Mouse (Mus musculus) thymus, adult 2 months (tissue): ENCODE data around the gene Ganc.

Experiments
- CTCF ChIP-seq: fragments of 200-500 bp; IDR thresholded peaks from 2 replicates; pipeline ENCODE4 v1.5.1; 2012; ENCODE audit warnings: mild to moderate bottlenecking, control low read depth, low read length, moderate library complexity, borderline replicate concordance; ENCODE audit not compliant: control insufficient read depth, poor library complexity, insufficient read depth; ENCODE audit errors: extremely low read depth
- POLR2A ChIP-seq: fragments of 200-500 bp; IDR thresholded peaks from 2 replicates; pipeline ENCODE4 v1.6.1; 2012; ENCODE audit warnings: mild to moderate bottlenecking, low read length, control low read depth, moderate library complexity; ENCODE audit not compliant: control insufficient read depth, poor library complexity, insufficient read depth; ENCODE audit errors: extremely low read depth

DNA sequence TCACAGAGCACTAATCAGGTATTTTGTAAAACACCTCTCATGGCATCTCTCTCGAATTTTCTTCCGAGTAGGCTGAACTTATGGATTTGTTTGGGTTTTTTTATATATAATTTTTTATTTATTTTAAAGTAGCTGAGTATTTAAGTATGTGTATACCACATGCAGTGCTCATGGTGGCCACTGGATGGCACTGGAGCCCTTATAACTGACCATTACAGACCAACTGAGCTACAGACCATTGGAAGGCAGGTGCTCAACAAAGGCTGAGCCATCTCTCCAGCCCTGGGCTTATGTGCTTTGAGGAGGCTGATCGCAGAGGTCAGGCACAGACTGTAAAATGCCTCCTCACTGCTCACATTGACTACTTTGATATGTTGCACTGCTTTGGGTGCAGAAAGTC lies 74.9 kb downstream of the Ganc start:
- TF ChIP-seq POLR2A = no peak
- TF ChIP-seq CTCF = peak; percentile 42; the same call in 1 of the 2 replicates
